Mouse (Mus musculus): ENCODE data around the gene Npvf.

- TF ChIP-seq CTCF (IDR thresholded peaks at IDR 0.05 in 2 of 3, conservative IDR thresholded peaks at IDR 0.05 in 1 of 3; ENCODE audit: control insufficient read depth in 1 of 3, insufficient read depth in 1 of 3, low read depth in 2 of 3, low read length in 3 of 3, poor library complexity in 1 of 3, severe bottlenecking in 1 of 3) (no peak), USF1 (IDR thresholded peaks at IDR 0.05; ENCODE audit: low read depth, low read length) (no peak), TBP (IDR thresholded peaks at IDR 0.05; ENCODE audit: low read depth, low read length) (no peak), E2F4 (IDR thresholded peaks at IDR 0.05; ENCODE audit: borderline replicate concordance, low read depth, low read length) (no peak), RAD21 (IDR thresholded peaks at IDR 0.05; ENCODE audit: low read depth, low read length) (no peak)
These were observed 30.6 kb upstream of the Npvf start for GRCm38 (mm10) chr6:50684646-50685415.

All from MEL (cell line).